Mouse (Mus musculus) gastrocnemius, adult 18-20 months (tissue): ENCODE measurements around the gene C1qa. TPM values are rescaled to one million over a fixed set of nuclear protein-coding genes. Genes with fewer than 3 reads are reported as not detected.
A peak's percentile ranks its signal among the peaks of the same experiment; 100 is the strongest.

Experiments used
- DNase-seq: peaks from one replicate; pipeline ENCODE4 v3.0.0; 2021; ENCODE audit warnings: low spot score
- total RNA-seq, 2 experiments: library from RNA; stranded (reverse); gene quantifications; 2 replicates each; pipeline ENCODE4 v1.2.3; 2021

C1qa gene
- total RNA-seq, 2 experiments from 2014 or later, result 8.7 to 15.2 TPM

- no peak for DNase-seq
Measured at GRCm38 (mm10) chr4:136904767-136905539, 6.3 kb upstream of the C1qa start.

- DNase-seq, result no peak
Measured at GRCm38 (mm10) chr4:136899154-136899553, 551 bp upstream of the C1qa start.

DNA sequence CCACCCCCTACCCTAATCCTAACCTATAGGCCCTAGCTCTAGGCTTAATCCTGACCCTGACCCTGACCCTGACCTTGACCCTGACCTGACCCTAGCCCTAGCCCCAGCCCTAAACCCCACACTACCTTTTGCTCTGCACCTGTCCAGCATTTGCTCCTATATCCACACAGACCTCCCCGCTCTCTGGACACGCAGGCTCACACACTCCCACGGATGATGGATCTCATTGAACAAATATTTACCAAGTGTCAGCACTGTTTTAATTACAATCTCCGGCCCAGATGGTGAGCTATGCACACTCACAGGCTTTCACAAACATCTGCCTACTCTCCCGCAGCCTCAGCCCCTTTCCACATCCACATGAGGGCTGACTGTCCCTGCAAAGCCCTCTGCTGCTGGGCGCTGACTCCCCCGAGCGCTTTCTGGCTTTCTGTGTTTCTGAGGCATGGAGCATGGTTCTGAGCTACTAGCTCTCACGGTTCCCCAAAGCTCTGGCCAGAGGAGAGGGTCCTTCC lies 462 bp downstream of the C1qa start:
- DNase-seq, result no peak

DNA sequence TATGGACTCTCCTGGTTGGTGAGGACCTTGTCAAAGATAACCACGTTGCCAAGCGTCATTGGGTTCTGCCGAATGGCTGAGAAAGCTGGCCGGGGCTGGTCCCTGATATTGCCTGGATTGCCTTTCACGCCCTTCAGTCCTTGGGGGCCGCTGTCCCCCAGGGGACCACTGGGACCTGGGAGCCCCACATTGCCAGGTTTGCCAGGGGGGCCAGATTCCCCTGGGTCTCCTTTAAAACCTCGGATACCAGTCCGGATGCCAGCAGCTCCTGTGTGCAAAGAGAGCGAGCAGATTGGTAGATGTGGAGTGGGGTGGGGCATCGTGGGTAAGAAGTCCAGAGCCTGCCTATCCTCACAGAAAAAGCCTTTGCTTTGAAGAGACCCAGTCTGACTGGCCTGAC lies 2.1 kb downstream of the C1qa start:
- no peak for DNase-seq

DNA sequence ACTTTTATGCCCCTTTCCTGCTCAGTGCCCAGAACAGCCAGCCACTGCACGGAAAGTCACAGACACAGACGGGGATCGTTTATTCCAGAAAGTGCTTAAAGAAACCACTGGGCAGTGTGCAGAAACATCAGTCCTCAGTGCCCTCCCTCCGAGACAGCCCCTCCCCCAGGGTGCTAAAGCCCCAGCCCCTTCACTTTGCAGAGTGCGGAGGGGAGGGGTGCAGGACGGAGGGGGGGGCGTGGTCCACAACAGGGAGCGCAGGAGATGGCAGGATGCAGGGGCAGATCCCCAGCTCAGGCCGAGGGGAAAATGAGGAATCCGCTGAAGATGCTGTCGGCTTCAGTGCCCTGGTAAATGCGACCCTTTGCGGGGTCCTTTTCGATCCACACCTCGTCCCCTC lies 2.7 kb downstream of the C1qa start:
- DNase-seq, result no peak

GRCm38 (mm10) chr4:136894821-136895220 lies 3.8 kb downstream of the C1qa start:
- no peak for DNase-seq

GRCm38 (mm10) chr4:136893691-136894543 lies 4.7 kb downstream of the C1qa start:
- no peak for DNase-seq

DNA sequence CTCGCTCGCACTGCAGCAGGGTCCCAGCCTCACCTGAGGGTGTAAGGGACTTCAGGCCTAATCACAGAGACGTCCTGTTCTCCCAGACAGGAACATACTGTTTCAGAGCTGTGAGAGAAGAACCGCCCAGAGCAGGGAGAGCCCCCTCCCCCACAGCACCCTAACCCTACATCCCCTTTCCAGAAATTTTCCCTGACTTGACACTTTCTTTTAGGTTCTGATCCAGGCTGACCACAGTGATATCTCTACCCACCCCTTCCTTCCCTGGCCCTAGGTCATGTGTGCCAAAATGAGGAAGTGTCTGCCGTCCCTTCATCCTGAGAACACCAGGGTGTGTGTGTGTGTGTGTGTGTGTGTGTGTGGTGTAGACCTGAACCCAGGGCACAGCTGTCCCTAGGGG lies 5.8 kb downstream of the C1qa start, which contains the start of gene C1qc:
C1qc (minus strand) TSS at position 255 of the 400 bp plus-strand sequence.
- DNase-seq, result no peak

GRCm38 (mm10) chr4:136892371-136892770 lies 6.2 kb downstream of the C1qa start:
- DNase-seq, result no peak

- no peak for DNase-seq
Measured at GRCm38 (mm10) chr4:136891115-136891514, 7.5 kb downstream of the C1qa start.

DNA sequence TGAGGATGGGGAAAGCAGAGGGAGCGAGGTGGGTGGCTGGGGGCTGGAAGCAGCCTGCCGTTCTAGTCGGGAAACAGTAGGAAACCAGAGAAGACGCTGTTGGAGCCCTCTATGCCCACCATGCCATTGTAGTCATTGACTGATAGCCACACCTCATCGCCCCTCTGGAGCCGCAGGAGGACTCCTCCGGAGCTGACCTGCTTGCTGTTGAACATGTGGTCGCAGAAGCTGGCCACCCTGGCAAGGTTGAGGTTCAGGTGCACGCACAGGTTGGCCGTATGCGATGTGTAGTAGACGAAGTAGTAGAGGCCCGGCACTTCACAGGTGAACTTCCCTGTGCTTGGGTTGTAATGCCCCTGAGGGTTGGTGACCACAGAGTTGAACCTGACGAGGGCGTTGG lies 8.6 kb downstream of the C1qa start:
- DNase-seq, result no peak

DNA sequence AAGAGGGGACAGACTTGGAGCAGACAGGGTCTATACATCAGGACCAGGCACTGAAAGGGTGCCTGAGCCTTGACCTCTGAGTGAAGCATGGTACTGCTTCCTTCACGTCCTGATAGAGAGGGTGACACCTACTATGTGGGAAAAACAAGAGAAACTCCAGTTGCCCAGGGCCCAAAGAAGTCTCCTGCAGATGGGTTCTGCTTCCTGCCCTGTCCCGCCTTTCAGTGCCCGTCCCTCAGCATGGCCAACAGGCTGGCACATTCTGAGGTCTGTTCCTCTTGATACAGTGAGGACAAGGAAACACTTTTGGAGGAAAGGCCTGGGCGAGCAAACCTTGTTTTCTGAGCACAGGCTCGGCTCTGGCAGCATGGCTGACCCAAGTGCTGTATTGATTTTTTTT lies 10.9 kb downstream of the C1qa start:
- no peak for DNase-seq

DNA sequence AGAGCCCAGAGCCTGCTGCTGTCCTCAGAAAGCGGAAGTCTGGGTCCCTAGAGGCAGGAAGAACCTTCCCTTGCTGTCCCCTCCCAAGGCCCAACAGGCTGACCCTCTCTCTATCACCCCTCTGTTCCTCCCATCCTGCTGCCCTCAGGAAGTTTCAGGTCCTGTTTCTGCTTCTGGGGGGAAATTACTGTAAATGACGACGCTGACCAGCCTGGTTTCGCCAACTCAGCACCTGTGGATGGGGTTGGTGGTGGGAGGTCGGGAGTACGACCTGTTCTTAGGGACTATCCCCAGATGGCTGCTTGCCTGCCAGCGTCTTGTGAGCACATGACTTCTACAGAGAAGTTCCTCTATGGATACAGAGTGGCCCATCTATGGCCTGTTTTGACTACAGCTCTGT lies 12.5 kb downstream of the C1qa start, which contains the start of gene C1qb:
C1qb (minus strand) TSS at position 87 of the 400 bp plus-strand sequence.
- DNase-seq, result peak; percentile 13

DNA sequence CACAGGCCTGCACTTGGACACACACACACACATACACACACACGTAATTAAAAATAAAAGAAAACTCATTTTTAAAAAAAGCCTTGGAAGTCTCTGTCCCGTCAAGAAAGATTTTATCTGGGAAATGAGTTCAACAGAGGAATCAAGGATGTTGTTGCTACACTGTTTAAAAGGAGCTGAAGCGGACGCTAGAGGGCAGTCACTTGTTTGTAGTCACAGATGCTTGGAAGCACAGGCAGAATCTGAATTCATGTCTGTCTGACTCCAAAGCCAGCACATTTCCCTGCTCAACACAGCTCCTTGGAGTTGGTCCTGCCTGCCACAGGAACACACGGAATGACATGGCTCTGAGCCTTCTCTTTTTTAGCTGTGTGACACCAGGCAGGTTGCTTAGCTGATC lies 20.0 kb downstream of the C1qa start:
- DNase-seq, result no peak

DNA sequence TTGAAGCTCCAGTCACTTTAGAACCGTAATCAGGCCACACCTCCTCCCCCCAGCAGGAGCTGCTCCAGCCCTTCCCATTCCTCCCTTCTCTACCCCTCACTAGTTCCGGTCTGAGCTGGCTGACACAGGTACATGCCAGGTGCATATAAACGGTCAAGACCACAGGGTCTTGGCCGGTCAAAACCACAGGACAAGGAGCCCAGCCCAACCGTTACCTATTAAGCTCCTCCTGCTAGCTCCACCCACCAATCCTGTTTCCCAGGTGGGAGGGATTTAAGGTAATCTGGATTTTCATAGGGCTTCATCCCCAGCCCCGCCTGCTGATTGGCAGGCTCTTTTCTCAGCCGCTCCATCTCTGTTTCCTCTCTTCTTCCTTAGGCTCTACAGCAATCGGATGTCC lies 20.4 kb downstream of the C1qa start:
- DNase-seq, result no peak

DNA sequence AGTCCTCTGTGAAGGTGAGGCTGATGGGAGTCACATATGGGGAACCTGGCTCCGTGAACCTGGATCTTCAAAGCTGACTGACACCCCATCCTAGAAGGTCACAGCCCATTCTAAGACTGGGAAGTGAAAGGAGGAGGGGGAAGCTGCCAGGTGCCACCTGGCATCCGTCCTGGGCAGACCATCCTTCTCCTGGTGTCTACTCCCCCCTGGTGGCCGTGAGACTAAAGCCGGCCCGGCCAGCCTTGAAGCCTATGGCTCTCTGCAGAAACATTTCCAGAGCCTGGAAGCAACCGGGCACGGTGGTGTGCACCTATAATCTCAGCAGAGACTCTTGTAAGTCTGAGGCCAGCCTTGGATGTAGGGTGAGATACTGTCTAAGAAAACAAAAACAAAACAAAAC lies 21.6 kb downstream of the C1qa start:
- no peak for DNase-seq

DNA sequence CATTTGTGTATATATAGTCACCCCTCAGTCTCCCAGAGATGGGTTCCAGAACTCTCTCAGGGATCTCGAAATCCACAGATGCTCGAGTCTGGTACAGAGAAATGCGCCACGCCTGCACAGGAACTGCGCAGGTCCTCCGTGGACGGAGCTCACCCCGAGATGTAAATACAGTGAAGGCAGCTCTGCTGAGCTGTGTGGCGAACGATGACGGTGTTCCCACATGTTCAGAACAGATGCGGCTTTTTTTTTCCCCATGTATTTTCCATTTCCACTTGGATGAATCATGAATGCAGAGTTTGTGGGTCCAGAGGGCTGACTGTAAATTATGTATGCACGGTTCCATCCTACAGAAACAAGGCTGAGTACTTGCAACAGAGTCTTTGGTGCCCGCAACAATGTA lies 23.6 kb downstream of the C1qa start:
- no peak for DNase-seq

DNA sequence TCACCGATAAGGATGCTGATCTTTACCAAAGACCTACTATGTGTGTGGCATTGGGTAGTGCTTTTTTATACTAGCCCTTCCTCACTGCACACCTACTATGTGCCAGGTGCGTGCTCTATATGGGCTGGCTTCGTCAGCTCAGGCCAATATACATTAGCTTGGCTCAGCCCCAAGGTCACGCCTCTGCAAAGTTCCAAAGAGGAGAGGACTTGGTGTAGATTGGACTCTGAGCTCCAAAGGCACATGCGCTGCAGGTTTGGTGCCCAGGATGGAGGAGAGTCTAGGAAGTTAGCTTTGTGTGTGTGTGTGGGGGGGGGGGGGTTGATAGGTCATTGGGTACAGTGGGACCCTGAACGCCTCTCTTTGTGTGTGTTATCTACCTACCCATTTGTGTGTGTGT lies 30.2 kb downstream of the C1qa start:
- DNase-seq, result no peak

- no peak for DNase-seq
Measured at GRCm38 (mm10) chr4:136867690-136868345, 30.8 kb downstream of the C1qa start.

- DNase-seq, result no peak
Measured at GRCm38 (mm10) chr4:136865531-136865930, 33.1 kb downstream of the C1qa start.

DNA sequence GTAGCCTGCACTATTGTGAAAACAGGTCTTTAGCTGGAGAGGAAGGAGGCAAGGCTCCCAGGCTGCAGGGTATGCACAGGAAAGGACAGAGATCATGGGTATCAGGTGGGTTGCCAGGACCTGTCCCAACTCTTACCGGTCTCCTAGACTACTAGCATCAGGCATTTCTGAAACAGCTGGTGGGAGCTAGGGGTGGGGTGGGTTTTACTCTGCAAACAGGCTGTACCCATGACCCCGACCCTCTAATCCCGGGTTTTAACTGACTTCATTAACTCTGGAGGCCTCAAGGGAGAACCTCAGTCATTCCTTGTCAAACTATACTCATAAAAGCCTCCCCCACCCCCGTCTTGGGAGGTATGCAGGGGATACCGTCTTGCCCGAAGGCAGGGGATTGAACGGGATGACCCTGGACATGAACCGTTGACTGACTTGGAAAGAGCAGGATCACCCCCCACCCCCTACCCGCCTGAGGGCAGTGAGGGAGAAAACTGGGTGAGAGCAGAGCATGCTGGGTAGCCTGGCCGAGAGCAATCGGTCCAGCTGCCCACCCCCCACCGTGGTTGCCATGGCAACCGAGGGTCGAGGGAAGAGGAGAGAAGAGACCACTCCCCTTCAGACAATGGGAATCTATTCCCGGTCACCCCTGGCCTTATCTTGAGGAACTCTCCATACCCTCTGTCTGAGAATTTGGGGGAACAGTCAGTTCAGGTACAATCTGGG lies 33.7 kb downstream of the C1qa start:
- no peak for DNase-seq
